In the genomic region with DNA sequence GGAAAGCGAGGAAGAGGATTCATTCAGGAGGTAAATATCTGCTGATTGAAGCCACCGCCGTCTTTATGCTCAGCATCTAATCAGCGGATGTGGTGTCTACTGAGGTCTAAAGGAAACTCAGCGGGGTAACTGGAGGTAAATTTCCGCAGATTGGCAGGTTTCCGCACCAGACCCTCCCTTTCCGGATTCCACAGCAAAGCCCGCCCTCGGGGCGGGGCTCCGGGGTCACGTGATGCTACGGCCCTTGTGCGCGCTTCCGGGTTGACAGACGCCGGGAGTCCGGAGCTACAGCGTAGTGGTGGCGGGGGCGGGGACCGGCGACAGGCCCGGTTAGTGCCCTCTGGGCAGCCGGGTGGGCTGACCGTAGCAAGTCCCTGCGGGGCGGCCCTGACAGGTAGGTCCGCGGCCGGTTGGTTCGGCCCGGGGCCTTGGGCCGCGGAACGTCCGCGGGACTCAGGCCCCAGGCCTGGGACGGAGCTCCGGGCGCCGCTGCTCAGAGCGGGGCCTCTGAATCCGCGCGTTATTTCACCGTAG, we compare ENCODE assay signal across 8 mouse cellular contexts. TPM values are rescaled to one million over a fixed set of nuclear protein-coding genes. Genes with fewer than 3 reads are reported as not detected.
A peak's percentile ranks its signal among the peaks of the same experiment; 100 is the strongest.
DNase-seq lines count a peak whose midpoint lies in the region; ATAC-seq and TF ChIP-seq lines count a peak whose summit lies in the region.

A gene (plus strand): TSS at position 247 of the 534 bp plus-strand sequence.

- peak within 1 kb of the TSS; percentile 76 for H3K4me2 ChIP-seq in hindbrain, postnatal 0 days (ENCODE audit: low read depth, low read length)

- H3K4me3 ChIP-seq in gastrocnemius, adult 2 months, result peak within 1 kb of the TSS; percentile 91
- peak within 1 kb of the TSS; percentile 95 for H3K4me3 ChIP-seq in hindbrain, postnatal 0 days (ENCODE audit: low read length)
- peak within 1 kb of the TSS; percentile 92 for H3K4me3 ChIP-seq in left cerebral cortex, adult 2 months

- DNase-seq in ZHBTc4 (ENCODE audit: low read depth, low spot score), result peak; percentile 98
- DNase-seq in gastrocnemius, adult 2 months, result peak; percentile 96
- peak; percentile 98 for DNase-seq in hindbrain, postnatal 0 days (ENCODE audit: low spot score)
- DNase-seq in left cerebral cortex, adult 2 months (ENCODE audit: extremely low spot score in 1 of 2, low spot score in 2 of 2), result peak; percentile 92 to 95
- DNase-seq in right cerebral cortex, adult 2 months (ENCODE audit: low spot score in 2 of 2), result peak; percentile 93 to 94
- DNase-seq in urinary bladder, postnatal 14 days (ENCODE audit: low spot score), result peak; percentile 95

- H3K9ac ChIP-seq in hindbrain, postnatal 0 days (replicated peaks; ENCODE audit: low read length), result peak within 1 kb of the TSS; percentile 84

- intact Hi-C loops in gastrocnemius, adult 2 months (cut with DNase I), result no loop called here
- intact Hi-C loops in left cerebral cortex, adult 2 months (cut with DNase I), result no loop called here

- H3K27ac ChIP-seq in gastrocnemius, adult 2 months, result peak within 1 kb of the TSS; percentile 95
- H3K27ac ChIP-seq in hindbrain, postnatal 0 days, result peak within 1 kb of the TSS; percentile 83
- peak within 1 kb of the TSS; percentile 93 for H3K27ac ChIP-seq in left cerebral cortex, adult 2 months

- TF ChIP-seq CTCF in gastrocnemius, adult 2 months (IDR thresholded peaks at IDR 0.05), result no peak
- TF ChIP-seq CTCF in hindbrain, postnatal 0 days (IDR thresholded peaks at IDR 0.05; ENCODE audit: low read depth), result no peak
- no peak for TF ChIP-seq CTCF in left cerebral cortex, adult 2 months (IDR thresholded peaks at IDR 0.05)

- H3K36me3 ChIP-seq in hindbrain, postnatal 0 days (ENCODE audit: insufficient read depth, low read length), result peaks cover 4% of the 10 kb centered on the region; the same call in 1 of the 2 replicates

- no peaks in the 10 kb centered on the region for H3K27me3 ChIP-seq in hindbrain, postnatal 0 days (ENCODE audit: insufficient read depth, low read length)

- peaks cover 8% of the 10 kb centered on the region for H3K4me1 ChIP-seq in hindbrain, postnatal 0 days (ENCODE audit: insufficient read depth, low read length)

- H3K9me3 ChIP-seq in hindbrain, postnatal 0 days (ENCODE audit: low read length), result no peaks in the 10 kb centered on the region

- ATAC-seq in common myeloid progenitor, adult 5-6 weeks (replicated peaks; ENCODE audit: low read depth, poor library complexity, severe bottlenecking), result peak; percentile 98
- peak; percentile 98 for ATAC-seq in hindbrain, postnatal 0 days
- peak; percentile 96 for ATAC-seq in megakaryocyte, adult 5-6 weeks (ENCODE audit: poor library complexity, severe bottlenecking)

- WGBS in hindbrain, postnatal 0 days, result 2% methylated on average over 49 of the region's 49 CpGs

RNA-seq across cellular contexts. Expression of the gene that starts here (rescaled TPM):
- 18.0 and 21.2 TPM in 2 replicates for total RNA-seq in common myeloid progenitor, adult 5-6 weeks (2017)
- 1 to 10 TPM; 4.6 to 6.1 TPM for total RNA-seq in gastrocnemius, adult 2 months (2021)
- 19.8 and 21.0 TPM in 2 replicates for total RNA-seq in hindbrain, postnatal 0 days (2014; rRNA removed)
- polyA plus RNA-seq in hindbrain, postnatal 0 days (2015; fragmentation: Nextera tagmentation; extraction: Ambion mirVana), result 14.3 and 16.6 TPM in 2 replicates
- total RNA-seq in left cerebral cortex, adult 2 months (2021), result 10 to 100 TPM; 19.6 to 21.2 TPM
- 9.3 and 12.6 TPM in 2 replicates for total RNA-seq in megakaryocyte, adult 5-6 weeks (2015)
- 22.3 and 26.2 TPM in 2 replicates for total RNA-seq in megakaryocyte, adult 5-6 weeks (2017)

Comparison
In these comparisons a context has a peak if more than half of its experiments do, and no peak if none do; other contexts are left out.
1. Peak in every context shown above with its lines: DNase-seq, ATAC-seq, H3K4me3 ChIP-seq and H3K27ac ChIP-seq.